Mouse (Mus musculus) heart, embryonic 15.5 days (tissue): ENCODE data around the gene Pcx. TPM values are rescaled to one million over a fixed set of nuclear protein-coding genes. Genes with fewer than 3 reads are reported as not detected.
A peak's percentile ranks its signal among the peaks of the same experiment; 100 is the strongest.

Experiments
- ATAC-seq: fragments of 200-750 bp; cut with Nextera tagmentation; replicated peaks from 2 replicates; pipeline ENCODE4 v1.8.0; 2017; ENCODE audit warnings: low read depth, moderate TSS enrichment; ENCODE audit not compliant: insufficient number of reproducible peaks, insufficient read depth, low FRiP score
- H3K27ac ChIP-seq: fragments of 300-500 bp; sonication (generic); 2 replicates; pipeline ENCODE4 v1.5.1; 2015; ENCODE audit warnings: mild to moderate bottlenecking, inconsistent platforms
- H3K27me3 ChIP-seq: fragments of 300-500 bp; sonication (generic); 2 replicates; pipeline ENCODE4 v1.6.1; 2015; ENCODE audit warnings: inconsistent platforms
- H3K36me3 ChIP-seq: fragments of 300-500 bp; sonication (generic); 2 replicates; pipeline ENCODE4 v1.6.1; 2015; ENCODE audit warnings: mild to moderate bottlenecking, inconsistent platforms
- H3K4me1 ChIP-seq: fragments of 300-500 bp; sonication (generic); replicated peaks from 2 replicates; pipeline ENCODE4 v1.6.1; 2015; ENCODE audit warnings: inconsistent platforms
- H3K4me2 ChIP-seq: fragments of 300-500 bp; sonication (generic); 2 replicates; pipeline ENCODE4 v1.6.1; 2015; ENCODE audit warnings: inconsistent platforms, mild to moderate bottlenecking, moderate library complexity
- H3K4me3 ChIP-seq: fragments of 300-500 bp; sonication (generic); 2 replicates; pipeline ENCODE4 v1.5.1; 2015; ENCODE audit warnings: mild to moderate bottlenecking, inconsistent platforms
- H3K9ac ChIP-seq: fragments of 300-500 bp; sonication (generic); 2 replicates; pipeline ENCODE4 v1.6.1; 2015; ENCODE audit warnings: mild to moderate bottlenecking, inconsistent platforms
- H3K9me3 ChIP-seq: fragments of 300-500 bp; sonication (generic); replicated peaks from 2 replicates; pipeline ENCODE4 v1.6.1; 2016; ENCODE audit warnings: inconsistent platforms
- WGBS: fragments of 180-500 bp; shearing (Covaris S2); methylation state at CpG from one replicate; pipeline ENCODE4 v1.1.7; 2015; ENCODE audit warnings: mixed read lengths; 5-methylcytosine and 5-hydroxymethylcytosine counted together
- polyA plus RNA-seq: library from polyadenylated mRNA; unstranded; fragments of >200 nt; fragmentation: Nextera tagmentation; extraction: Ambion mirVana; gene quantifications from 2 replicates; pipeline ENCODE4 v1.2.1, GENCODE M21; 2015

Gene Pcx
- polyA plus RNA-seq, 1 experiment from 2014 or later = 10.5 TPM

- Histone ChIP-seq H3K9ac (no peak overlapping the region), H3K9me3 (no peaks in the 10 kb centered on the region), H3K36me3 (peaks cover 23% of the 10 kb centered on the region; the same call in 1 of the 2 replicates), H3K4me2 (no peak overlapping the region), H3K27me3 (no peaks in the 10 kb centered on the region), H3K4me1 (peaks cover 19% of the 10 kb centered on the region), H3K27ac (no peak overlapping the region), H3K4me3 (no peak overlapping the region)
- ATAC-seq = no peak
- WGBS = 95% methylated on average over 9 of the region's 9 CpGs
Observed at GRCm38 (mm10) chr19:4623419-4623818, 113.1 kb downstream of the Pcx start.

- ATAC-seq = no peak
- 0 out of 2 replicates have a peak overlapping the region, but pooled peaks have one; percentile 82 for H3K4me3 ChIP-seq
- WGBS = 89% methylated on average over 12 of the region's 12 CpGs
- peaks cover 19% of the 10 kb centered on the region for H3K4me1 ChIP-seq
- no peak overlapping the region for H3K9ac ChIP-seq
- H3K4me2 ChIP-seq = no peak overlapping the region
- no peaks in the 10 kb centered on the region for H3K9me3 ChIP-seq
- no peaks in the 10 kb centered on the region for H3K27me3 ChIP-seq
- H3K36me3 ChIP-seq = peaks cover 23% of the 10 kb centered on the region; the same call in 1 of the 2 replicates
- H3K27ac ChIP-seq = no peak overlapping the region
Observed at GRCm38 (mm10) chr19:4624006-4624405, 113.7 kb downstream of the Pcx start.

GRCm38 (mm10) chr19:4624406-4625178, 114.3 kb downstream of the Pcx start:
- 26% methylated on average over 4 of the region's 4 CpGs for WGBS
- no peaks in the 10 kb centered on the region for H3K9me3 ChIP-seq
- H3K27me3 ChIP-seq = no peaks in the 10 kb centered on the region
- ATAC-seq = no peak
- peak overlapping the region; percentile 91 for H3K27ac ChIP-seq
- H3K4me3 ChIP-seq = peak overlapping the region; percentile 82
- H3K4me2 ChIP-seq = peak overlapping the region; percentile 88
- peaks cover 23% of the 10 kb centered on the region; the same call in 1 of the 2 replicates for H3K36me3 ChIP-seq
- H3K4me1 ChIP-seq = peaks cover 19% of the 10 kb centered on the region
- peak overlapping the region; percentile 92 for H3K9ac ChIP-seq

- peaks cover 19% of the 10 kb centered on the region for H3K4me1 ChIP-seq
- peak within 1 kb of the TSS; percentile 88 for H3K4me2 ChIP-seq
- peaks cover 23% of the 10 kb centered on the region; the same call in 1 of the 2 replicates for H3K36me3 ChIP-seq
- no peaks in the 10 kb centered on the region for H3K9me3 ChIP-seq
- under 1% methylated on average over 64 of the region's 64 CpGs for WGBS
- peak within 1 kb of the TSS; percentile 92 for H3K9ac ChIP-seq
- peak within 1 kb of the TSS; percentile 82 for H3K4me3 ChIP-seq
- H3K27ac ChIP-seq = peak within 1 kb of the TSS; percentile 91
- peak; percentile 86 for ATAC-seq
- no peaks in the 10 kb centered on the region for H3K27me3 ChIP-seq
Observed at GRCm38 (mm10) chr19:4625179-4625828, 115.0 kb downstream of the Pcx start, which contains the start of gene Rce1. Gene Rce1 (minus strand): TSS chr19:4625641.

GRCm38 (mm10) chr19:4625829-4626535, 115.7 kb downstream of the Pcx start:
- Histone ChIP-seq H3K36me3 (peaks cover 23% of the 10 kb centered on the region; the same call in 1 of the 2 replicates), H3K4me2 (peak overlapping the region; percentile 88), H3K9ac (peak overlapping the region; percentile 92), H3K9me3 (no peaks in the 10 kb centered on the region), H3K4me1 (peaks cover 19% of the 10 kb centered on the region), H3K27me3 (no peaks in the 10 kb centered on the region), H3K4me3 (peak overlapping the region; percentile 82), H3K27ac (peak overlapping the region; percentile 91)
- 1% methylated on average over 35 of the region's 35 CpGs for WGBS
- peak; percentile 48 for ATAC-seq

- Histone ChIP-seq H3K9me3 (no peaks in the 10 kb centered on the region), H3K27me3 (no peaks in the 10 kb centered on the region), H3K36me3 (peaks cover 2% of the 10 kb centered on the region; the same call in 1 of the 2 replicates), H3K4me2 (no peak overlapping the region), H3K27ac (no peak overlapping the region), H3K4me3 (no peak overlapping the region), H3K4me1 (peaks cover 19% of the 10 kb centered on the region), H3K9ac (no peak overlapping the region)
- WGBS = 0% methylated on average over 1 of the region's 1 CpGs
- ATAC-seq = no peak
Observed at GRCm38 (mm10) chr19:4628819-4629218, 118.5 kb downstream of the Pcx start.

GRCm38 (mm10) chr19:4635986-4636385, 125.7 kb downstream of the Pcx start:
- no peak for ATAC-seq
- no peak overlapping the region for H3K9ac ChIP-seq
- no peaks in the 10 kb centered on the region for H3K9me3 ChIP-seq
- no peak overlapping the region for H3K27ac ChIP-seq
- H3K36me3 ChIP-seq = no peaks in the 10 kb centered on the region
- no peaks in the 10 kb centered on the region for H3K4me1 ChIP-seq
- H3K4me2 ChIP-seq = no peak overlapping the region
- WGBS = 67% methylated on average over 4 of the region's 4 CpGs
- peaks cover 11% of the 10 kb centered on the region for H3K27me3 ChIP-seq
- H3K4me3 ChIP-seq = no peak overlapping the region

GRCm38 (mm10) chr19:4644271-4644670, 134.0 kb downstream of the Pcx start:
- no peak overlapping the region for H3K4me3 ChIP-seq
- ATAC-seq = no peak
- H3K9me3 ChIP-seq = no peaks in the 10 kb centered on the region
- no peak overlapping the region for H3K9ac ChIP-seq
- 45% methylated on average over 10 of the region's 10 CpGs for WGBS
- H3K4me2 ChIP-seq = no peak overlapping the region
- no peak overlapping the region for H3K27ac ChIP-seq
- H3K27me3 ChIP-seq = peaks cover 9% of the 10 kb centered on the region
- H3K4me1 ChIP-seq = no peaks in the 10 kb centered on the region
- no peaks in the 10 kb centered on the region for H3K36me3 ChIP-seq

- Histone ChIP-seq H3K4me3 (no peak overlapping the region), H3K36me3 (no peaks in the 10 kb centered on the region), H3K4me1 (no peaks in the 10 kb centered on the region), H3K27ac (no peak overlapping the region), H3K9ac (no peak overlapping the region), H3K27me3 (peaks cover under 1% of the 10 kb centered on the region; the same call in 1 of the 2 replicates), H3K4me2 (no peak overlapping the region), H3K9me3 (no peaks in the 10 kb centered on the region)
- ATAC-seq = no peak
- WGBS = 68% methylated on average over 11 of the region's 11 CpGs
Observed at GRCm38 (mm10) chr19:4646917-4647492, 136.7 kb downstream of the Pcx start.

GRCm38 (mm10) chr19:4658156-4658555, 147.9 kb downstream of the Pcx start:
- Histone ChIP-seq H3K4me2 (no peak overlapping the region), H3K36me3 (no peaks in the 10 kb centered on the region), H3K27ac (no peak overlapping the region), H3K4me3 (no peak overlapping the region), H3K9ac (no peak overlapping the region), H3K9me3 (no peaks in the 10 kb centered on the region), H3K4me1 (no peaks in the 10 kb centered on the region), H3K27me3 (no peaks in the 10 kb centered on the region; the same call in 1 of the 2 replicates)
- no peak for ATAC-seq
- 82% methylated on average over 5 of the region's 5 CpGs for WGBS

- Histone ChIP-seq H3K27ac (no peak overlapping the region), H3K9me3 (no peaks in the 10 kb centered on the region), H3K4me1 (no peaks in the 10 kb centered on the region), H3K4me3 (no peak overlapping the region), H3K9ac (no peak overlapping the region), H3K27me3 (0 out of 2 replicates have a peak, but pooled peaks cover 3% of the 10 kb centered on the region), H3K4me2 (no peak overlapping the region), H3K36me3 (no peaks in the 10 kb centered on the region)
- no peak for ATAC-seq
Observed at GRCm38 (mm10) chr19:4666815-4667214, 156.5 kb downstream of the Pcx start.
